Mouse (Mus musculus) urinary bladder, adult 2 months (tissue): ENCODE measurements around the gene Gcg. TPM values are rescaled to one million over a fixed set of nuclear protein-coding genes. Genes with fewer than 3 reads are reported as not detected.

Source experiments
- DNase-seq: peaks from one replicate; pipeline ENCODE4 v3.0.0; 2022; ENCODE audit warnings: low spot score
- polyA plus RNA-seq: library from polyadenylated mRNA; depleted of rRNA; stranded (reverse); fragments of >200 nt; gene quantifications from 2 replicates; pipeline ENCODE4 v1.2.3, GENCODE M21; 2012; rRNA removed

Gcg gene
- not detected in 2 replicates for polyA plus RNA-seq

GRCm38 (mm10) chr2:62483550-62483949 lies at the start of gene Gcg:
TSS of gene Gcg (minus strand) at chr2:62483650.
- DNase-seq, result no peak

GRCm38 (mm10) chr2:62531065-62531464 lies 47.6 kb upstream of the Gcg start:
- no peak for DNase-seq

GRCm38 (mm10) chr2:62526399-62526798 lies 42.9 kb upstream of the Gcg start:
- no peak for DNase-seq

DNA sequence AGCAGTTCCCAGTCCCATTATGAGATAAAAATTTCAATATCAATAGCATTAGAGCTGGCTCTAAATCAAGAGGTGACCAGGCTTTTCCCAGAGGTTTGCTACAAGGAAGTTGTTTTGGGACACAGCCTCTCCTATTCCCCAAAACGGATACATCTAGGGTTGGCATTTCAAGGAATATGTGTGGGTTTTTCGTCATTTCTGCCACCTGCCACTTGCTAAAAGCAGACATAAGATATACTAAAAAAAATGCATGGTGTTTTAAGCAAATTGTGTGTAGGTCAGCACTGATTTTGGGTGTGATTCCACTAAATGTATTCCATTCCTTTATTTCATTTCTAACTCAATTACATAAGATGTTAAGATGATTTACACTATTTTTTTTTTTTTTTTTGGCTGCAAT lies 34.3 kb upstream of the Gcg start:
- DNase-seq, result no peak

- no peak for DNase-seq
These were observed 31.0 kb upstream of the Gcg start for GRCm38 (mm10) chr2:62514477-62514876.

GRCm38 (mm10) chr2:62513477-62513876 lies 30.0 kb upstream of the Gcg start:
- no peak for DNase-seq

GRCm38 (mm10) chr2:62507130-62507529 lies 23.7 kb upstream of the Gcg start:
- no peak for DNase-seq

GRCm38 (mm10) chr2:62506441-62506840 lies 23.0 kb upstream of the Gcg start:
- DNase-seq, result no peak

DNA sequence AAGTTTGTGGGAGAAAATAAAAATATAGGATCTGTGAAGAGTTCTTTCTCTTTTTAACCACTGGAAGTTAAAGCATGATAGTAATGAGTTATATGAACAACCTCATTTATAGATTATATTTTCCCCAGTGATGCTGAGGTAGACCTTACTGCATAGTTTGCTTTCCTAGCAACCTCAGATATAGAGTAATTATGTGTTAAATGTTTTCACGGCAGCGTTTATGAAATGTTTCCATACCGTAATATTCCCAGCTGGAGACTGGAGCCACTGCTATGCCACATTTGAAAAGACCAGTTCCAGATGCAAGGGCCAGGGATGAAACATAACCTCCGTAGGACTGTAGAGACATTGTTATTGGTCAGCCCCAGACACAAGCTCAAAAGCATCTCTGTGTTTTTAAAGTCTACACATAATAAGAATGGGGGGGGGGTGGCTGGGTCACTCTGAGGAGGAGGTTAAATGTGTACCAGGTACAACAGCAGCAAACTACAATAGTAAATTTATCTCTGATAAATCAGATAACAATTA lies 20.9 kb upstream of the Gcg start:
- no peak for DNase-seq

GRCm38 (mm10) chr2:62503326-62503725 lies 19.9 kb upstream of the Gcg start:
- DNase-seq, result no peak

- DNase-seq, result no peak
These were observed 19.1 kb upstream of the Gcg start for GRCm38 (mm10) chr2:62502516-62502915.

DNA sequence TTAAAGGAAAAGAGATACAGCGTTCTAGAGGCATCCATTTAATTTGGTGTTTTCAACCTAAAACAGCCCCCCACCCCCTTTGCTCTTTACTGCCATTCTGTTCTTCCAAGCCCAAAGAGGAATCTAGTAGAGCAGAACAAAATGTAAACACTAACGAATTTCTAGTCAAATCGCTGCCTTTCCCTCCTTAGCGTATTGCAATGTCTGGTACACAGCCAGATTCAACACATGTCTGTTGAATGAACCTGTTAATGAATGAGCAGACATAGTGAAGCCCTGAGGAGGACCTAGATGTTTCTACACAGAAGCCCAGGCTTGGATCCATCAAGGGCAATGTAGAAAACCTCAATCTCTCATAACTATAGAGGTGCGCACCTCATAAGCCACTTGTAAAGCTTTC lies 15.4 kb upstream of the Gcg start:
- no peak for DNase-seq

- DNase-seq, result no peak
These were observed 14.6 kb upstream of the Gcg start for GRCm38 (mm10) chr2:62498086-62498485.

GRCm38 (mm10) chr2:62497333-62498002 lies 14.0 kb upstream of the Gcg start:
- DNase-seq, result no peak

GRCm38 (mm10) chr2:62495407-62495806 lies 12.0 kb upstream of the Gcg start:
- no peak for DNase-seq

GRCm38 (mm10) chr2:62489832-62490231 lies 6.4 kb upstream of the Gcg start:
- no peak for DNase-seq

GRCm38 (mm10) chr2:62484906-62485305 lies 1.5 kb upstream of the Gcg start:
- DNase-seq, result no peak

DNA sequence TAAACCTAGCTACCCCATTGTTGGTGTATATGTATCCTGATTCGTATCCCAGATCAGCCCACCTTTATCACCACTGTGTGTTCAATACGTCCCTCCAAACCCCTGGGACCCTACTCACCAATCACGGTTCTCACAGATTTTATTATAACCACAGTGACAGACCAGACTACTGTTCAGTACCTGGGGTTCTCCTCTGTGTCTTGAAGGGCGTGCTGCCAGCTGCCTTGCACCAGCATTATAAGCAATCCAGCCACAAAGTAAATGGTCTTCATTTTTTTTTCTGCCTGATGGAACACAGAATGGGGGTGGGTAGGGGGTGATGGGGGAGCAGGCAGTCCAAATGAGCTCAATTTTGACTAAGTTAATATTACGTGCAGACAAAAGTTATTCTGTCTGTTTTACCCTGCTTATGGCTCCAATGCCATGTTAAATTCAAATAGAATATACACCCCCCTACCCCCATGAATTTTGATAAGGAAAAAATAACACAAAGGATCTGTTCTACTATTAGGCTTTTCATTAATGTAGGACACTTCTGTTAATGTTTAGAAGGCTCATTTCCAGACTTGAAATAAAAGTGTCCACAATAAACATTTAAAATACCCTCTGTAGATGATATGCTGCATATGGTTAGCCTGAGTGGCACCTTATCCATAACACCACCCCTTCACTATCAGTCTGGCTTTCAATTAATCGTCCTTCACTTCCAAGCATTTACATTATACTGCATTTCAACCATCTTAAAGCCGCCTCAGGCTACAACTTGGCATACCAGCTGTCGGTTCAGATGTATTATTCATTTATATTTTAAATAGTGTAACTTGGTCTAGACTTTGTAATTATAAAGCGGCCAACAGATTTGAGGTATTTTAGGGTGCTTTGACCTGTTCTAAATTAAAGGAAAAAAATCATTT lies 2.9 kb downstream of the Gcg start:
- no peak for DNase-seq

- no peak for DNase-seq
These were observed 13.9 kb downstream of the Gcg start for GRCm38 (mm10) chr2:62469551-62469950.

GRCm38 (mm10) chr2:62463287-62463686 lies 20.2 kb downstream of the Gcg start:
- DNase-seq, result no peak

GRCm38 (mm10) chr2:62462174-62462573 lies 21.3 kb downstream of the Gcg start:
- no peak for DNase-seq

- no peak for DNase-seq
These were observed 22.5 kb downstream of the Gcg start for GRCm38 (mm10) chr2:62460815-62461450.
